Mouse (Mus musculus): ENCODE data around the gene Babam2. TPM values are rescaled to one million over a fixed set of nuclear protein-coding genes. Genes with fewer than 3 reads are reported as not detected.

Babam2 gene
- polyA plus RNA-seq, 1 experiment from 2014 or later = 69.4 TPM

DNA sequence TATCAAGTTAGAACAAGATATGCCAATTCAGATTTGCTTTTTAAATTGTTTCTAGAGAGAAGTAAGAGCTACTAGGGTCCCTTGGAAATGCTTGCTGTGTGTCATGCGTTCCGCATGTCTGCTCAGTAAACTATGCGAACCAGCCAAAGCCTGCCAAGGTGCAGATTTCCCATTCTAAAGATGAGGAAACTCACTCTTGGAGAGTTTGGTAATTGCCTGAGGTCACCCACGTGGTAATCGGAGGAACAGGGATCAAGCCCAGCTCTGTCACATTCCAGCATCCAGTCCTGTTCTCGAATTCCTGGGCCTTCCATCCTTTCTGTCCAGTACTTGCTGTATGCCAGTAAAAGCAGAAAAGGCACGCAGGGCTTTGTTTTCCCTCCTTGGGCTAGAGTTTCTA is 345.7 kb downstream of the Babam2 start:
- Histone ChIP-seq H3K4me3 (ENCODE audit: low read length) (no peak overlapping the region), H3K9ac (replicated peaks; ENCODE audit: low read length) (no peak overlapping the region), H3K4me1 (ENCODE audit: insufficient read depth, low read length) (peaks cover 10% of the 10 kb centered on the region), H3K4me2 (replicated peaks; ENCODE audit: low read depth, low read length) (no peak overlapping the region), H3K36me3 (ENCODE audit: insufficient read depth, low read length) (no peaks in the 10 kb centered on the region), H3K9me3 (ENCODE audit: low read length) (no peaks in the 10 kb centered on the region), H3K27me3 (ENCODE audit: insufficient read depth, low read length) (no peaks in the 10 kb centered on the region), H3K27ac (ENCODE audit: low read length) (peak overlapping the region; percentile 33)
- WGBS = 53% methylated on average over 7 of the region's 7 CpGs
- no peak for ATAC-seq (ENCODE audit: low FRiP score, low TSS enrichment)

- peak overlapping the region; percentile 33; the same call in 1 of the 2 replicates for H3K27ac ChIP-seq (ENCODE audit: low read length)
- ATAC-seq (ENCODE audit: low FRiP score, low TSS enrichment) = peak; percentile 65; the same call in 1 of the 2 replicates
These were observed 346.5 kb downstream of the Babam2 start for GRCm38 (mm10) chr5:32043996-32044395.

GRCm38 (mm10) chr5:32051899-32052298 is 354.4 kb downstream of the Babam2 start:
- 56% methylated on average over 1 of the region's 1 CpGs for WGBS
- Histone ChIP-seq H3K27me3 (ENCODE audit: insufficient read depth, low read length) (no peaks in the 10 kb centered on the region), H3K9me3 (ENCODE audit: low read length) (no peaks in the 10 kb centered on the region), H3K4me3 (ENCODE audit: low read length) (no peak overlapping the region), H3K27ac (ENCODE audit: low read length) (no peak overlapping the region), H3K4me1 (ENCODE audit: insufficient read depth, low read length) (no peaks in the 10 kb centered on the region), H3K36me3 (ENCODE audit: insufficient read depth, low read length) (no peaks in the 10 kb centered on the region), H3K9ac (replicated peaks; ENCODE audit: low read length) (no peak overlapping the region), H3K4me2 (replicated peaks; ENCODE audit: low read depth, low read length) (no peak overlapping the region)
- ATAC-seq (ENCODE audit: low FRiP score, low TSS enrichment) = no peak

More at GRCm38 (mm10) chr5:32043996-32044395, 346.5 kb downstream of the Babam2 start:
- no peaks in the 10 kb centered on the region for H3K36me3 ChIP-seq (ENCODE audit: insufficient read depth, low read length)
- H3K9me3 ChIP-seq (ENCODE audit: low read length) = no peaks in the 10 kb centered on the region
- no peaks in the 10 kb centered on the region for H3K27me3 ChIP-seq (ENCODE audit: insufficient read depth, low read length)
- H3K4me2 ChIP-seq (replicated peaks; ENCODE audit: low read depth, low read length) = no peak overlapping the region
- H3K9ac ChIP-seq (replicated peaks; ENCODE audit: low read length) = no peak overlapping the region
- peaks cover 10% of the 10 kb centered on the region for H3K4me1 ChIP-seq (ENCODE audit: insufficient read depth, low read length)
- H3K4me3 ChIP-seq (ENCODE audit: low read length) = no peak overlapping the region

- ATAC-seq (ENCODE audit: low FRiP score, low TSS enrichment) = no peak
- H3K4me1 ChIP-seq (ENCODE audit: insufficient read depth, low read length) = no peaks in the 10 kb centered on the region
- 89% methylated on average over 1 of the region's 1 CpGs for WGBS
These were observed 355.0 kb downstream of the Babam2 start for GRCm38 (mm10) chr5:32052467-32052866.

GRCm38 (mm10) chr5:32053476-32053875 is 356.0 kb downstream of the Babam2 start:
- Histone ChIP-seq H3K9me3 (ENCODE audit: low read length) (no peaks in the 10 kb centered on the region; the same call in 1 of the 2 replicates), H3K4me1 (ENCODE audit: insufficient read depth, low read length) (peaks cover 6% of the 10 kb centered on the region; the same call in 1 of the 2 replicates), H3K27me3 (ENCODE audit: insufficient read depth, low read length) (no peaks in the 10 kb centered on the region), H3K27ac (ENCODE audit: low read length) (no peak overlapping the region), H3K9ac (replicated peaks; ENCODE audit: low read length) (no peak overlapping the region), H3K4me3 (ENCODE audit: low read length) (no peak overlapping the region), H3K36me3 (ENCODE audit: insufficient read depth, low read length) (0 out of 2 replicates have a peak, but pooled peaks cover 5% of the 10 kb centered on the region), H3K4me2 (replicated peaks; ENCODE audit: low read depth, low read length) (no peak overlapping the region)
- ATAC-seq (ENCODE audit: low FRiP score, low TSS enrichment) = no peak
- 73% methylated on average over 8 of the region's 8 CpGs for WGBS

More at GRCm38 (mm10) chr5:32052467-32052866, 355.0 kb downstream of the Babam2 start:
- Histone ChIP-seq H3K4me2 (replicated peaks; ENCODE audit: low read depth, low read length) (no peak overlapping the region), H3K9me3 (ENCODE audit: low read length) (no peaks in the 10 kb centered on the region; the same call in 1 of the 2 replicates), H3K36me3 (ENCODE audit: insufficient read depth, low read length) (0 out of 2 replicates have a peak, but pooled peaks cover 4% of the 10 kb centered on the region), H3K4me3 (ENCODE audit: low read length) (no peak overlapping the region), H3K27me3 (ENCODE audit: insufficient read depth, low read length) (no peaks in the 10 kb centered on the region), H3K27ac (ENCODE audit: low read length) (no peak overlapping the region), H3K9ac (replicated peaks; ENCODE audit: low read length) (no peak overlapping the region)

DNA sequence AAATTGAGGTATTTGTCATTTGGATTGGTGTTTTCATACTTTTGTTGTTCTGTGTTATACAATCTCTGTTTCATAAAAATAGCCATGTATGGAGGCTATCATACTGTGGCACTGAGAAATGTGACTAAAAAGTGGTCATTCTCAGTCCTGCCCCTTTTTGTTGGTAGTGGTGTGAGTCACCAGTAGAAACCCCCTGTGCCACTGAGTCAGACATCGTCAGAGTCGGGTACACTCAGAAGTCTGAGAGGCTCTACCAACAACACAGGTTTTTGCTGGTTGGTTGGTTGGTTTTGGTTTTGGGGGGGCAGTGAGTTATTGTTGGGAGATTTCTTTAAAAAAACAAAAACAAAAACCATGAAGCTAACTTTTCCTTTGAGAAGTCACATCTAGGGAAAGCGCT is 358.2 kb downstream of the Babam2 start:
- 84% methylated on average over 3 of the region's 3 CpGs for WGBS
- Histone ChIP-seq H3K27ac (ENCODE audit: low read length) (no peak overlapping the region), H3K36me3 (ENCODE audit: insufficient read depth, low read length) (0 out of 2 replicates have a peak, but pooled peaks cover 5% of the 10 kb centered on the region), H3K9me3 (ENCODE audit: low read length) (no peaks in the 10 kb centered on the region; the same call in 1 of the 2 replicates), H3K4me2 (replicated peaks; ENCODE audit: low read depth, low read length) (no peak overlapping the region), H3K4me1 (ENCODE audit: insufficient read depth, low read length) (peaks cover 17% of the 10 kb centered on the region), H3K4me3 (ENCODE audit: low read length) (no peak overlapping the region), H3K27me3 (ENCODE audit: insufficient read depth, low read length) (no peaks in the 10 kb centered on the region), H3K9ac (replicated peaks; ENCODE audit: low read length) (no peak overlapping the region)
- ATAC-seq (ENCODE audit: low FRiP score, low TSS enrichment) = no peak

GRCm38 (mm10) chr5:32056126-32056525 is 358.6 kb downstream of the Babam2 start:
- H3K9ac ChIP-seq (replicated peaks; ENCODE audit: low read length) = no peak overlapping the region
- H3K4me3 ChIP-seq (ENCODE audit: low read length) = no peak overlapping the region
- no peak for ATAC-seq (ENCODE audit: low FRiP score, low TSS enrichment)
- no peak overlapping the region for H3K27ac ChIP-seq (ENCODE audit: low read length)
- H3K27me3 ChIP-seq (ENCODE audit: insufficient read depth, low read length) = no peaks in the 10 kb centered on the region
- H3K4me1 ChIP-seq (ENCODE audit: insufficient read depth, low read length) = peaks cover 17% of the 10 kb centered on the region
- no peak overlapping the region for H3K4me2 ChIP-seq (replicated peaks; ENCODE audit: low read depth, low read length)
- no peaks in the 10 kb centered on the region; the same call in 1 of the 2 replicates for H3K9me3 ChIP-seq (ENCODE audit: low read length)
- H3K36me3 ChIP-seq (ENCODE audit: insufficient read depth, low read length) = 0 out of 2 replicates have a peak, but pooled peaks cover 5% of the 10 kb centered on the region
- WGBS = 59% methylated on average over 1 of the region's 1 CpGs

DNA sequence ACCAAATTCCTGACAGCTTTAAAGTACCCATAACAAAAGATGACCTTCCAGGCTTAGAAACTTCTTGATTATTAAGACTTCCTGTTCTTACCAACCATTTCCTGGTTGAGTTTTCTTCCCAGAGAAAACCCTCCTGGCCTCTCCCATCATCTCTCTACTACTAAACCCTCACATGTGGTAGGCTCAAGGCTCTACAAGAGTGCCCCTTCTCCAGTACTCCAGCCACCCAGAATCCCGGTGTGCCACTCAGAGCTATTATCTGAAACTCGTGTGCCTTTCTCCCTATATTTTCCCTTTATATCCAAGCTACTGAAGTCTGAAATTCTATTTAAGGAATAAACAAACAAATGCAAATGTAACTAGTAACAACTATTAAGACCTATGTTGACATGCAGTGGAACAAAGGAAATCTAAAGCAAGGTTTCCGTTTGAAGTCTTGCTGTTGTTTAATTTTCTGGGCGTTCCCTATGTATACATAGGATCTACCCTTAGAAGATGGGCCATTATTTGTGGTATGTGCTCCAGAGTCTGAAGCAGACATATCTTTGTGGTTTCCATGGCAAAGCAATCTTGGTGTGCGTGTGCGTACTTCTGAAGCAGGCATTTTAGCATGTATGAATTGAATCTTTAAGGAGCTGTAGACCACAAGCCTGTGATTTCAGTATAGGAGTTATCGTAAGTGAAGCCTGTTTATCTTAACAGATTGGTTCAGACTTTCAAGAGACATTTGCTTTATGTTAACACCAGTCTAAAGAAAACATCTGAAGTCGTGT is 361.2 kb downstream of the Babam2 start:
- peak overlapping the region; percentile 35 for H3K4me2 ChIP-seq (replicated peaks; ENCODE audit: low read depth, low read length)
- ATAC-seq (ENCODE audit: low FRiP score, low TSS enrichment) = peak; percentile 12; the same call in 1 of the 2 replicates
- peak overlapping the region; percentile 87 for H3K27ac ChIP-seq (ENCODE audit: low read length)
- no peak overlapping the region for H3K9ac ChIP-seq (replicated peaks; ENCODE audit: low read length)
- H3K27me3 ChIP-seq (ENCODE audit: insufficient read depth, low read length) = no peaks in the 10 kb centered on the region
- H3K4me3 ChIP-seq (ENCODE audit: low read length) = no peak overlapping the region
- H3K36me3 ChIP-seq (ENCODE audit: insufficient read depth, low read length) = 0 out of 2 replicates have a peak, but pooled peaks cover 5% of the 10 kb centered on the region
- H3K9me3 ChIP-seq (ENCODE audit: low read length) = no peaks in the 10 kb centered on the region; the same call in 1 of the 2 replicates
- H3K4me1 ChIP-seq (ENCODE audit: insufficient read depth, low read length) = peaks cover 17% of the 10 kb centered on the region
- WGBS = 54% methylated on average over 8 of the region's 8 CpGs

- no peak overlapping the region for H3K4me3 ChIP-seq (ENCODE audit: low read length)
- H3K27me3 ChIP-seq (ENCODE audit: insufficient read depth, low read length) = no peaks in the 10 kb centered on the region
- H3K36me3 ChIP-seq (ENCODE audit: insufficient read depth, low read length) = 0 out of 2 replicates have a peak, but pooled peaks cover 5% of the 10 kb centered on the region
- peak; percentile 94 for ATAC-seq (ENCODE audit: low FRiP score, low TSS enrichment)
- peak overlapping the region; percentile 35 for H3K4me2 ChIP-seq (replicated peaks; ENCODE audit: low read depth, low read length)
- 29% methylated on average over 8 of the region's 8 CpGs for WGBS
- no peaks in the 10 kb centered on the region; the same call in 1 of the 2 replicates for H3K9me3 ChIP-seq (ENCODE audit: low read length)
- peak overlapping the region; percentile 38; the same call in 1 of the 2 replicates for H3K9ac ChIP-seq (replicated peaks; ENCODE audit: low read length)
- peak overlapping the region; percentile 87 for H3K27ac ChIP-seq (ENCODE audit: low read length)
- peaks cover 17% of the 10 kb centered on the region for H3K4me1 ChIP-seq (ENCODE audit: insufficient read depth, low read length)
These were observed 361.8 kb downstream of the Babam2 start for GRCm38 (mm10) chr5:32059254-32059796.
